Mouse (Mus musculus) embryonic facial prominence, embryonic 15.5 days (tissue): ENCODE measurements around the gene Sema4d. TPM values are rescaled to one million over a fixed set of nuclear protein-coding genes. Genes with fewer than 3 reads are reported as not detected.

Experiments
- ATAC-seq: fragments of 200-750 bp; cut with Nextera tagmentation; 2 replicates; pipeline ENCODE4 v1.8.0; 2017; ENCODE audit warnings: low read depth, moderate TSS enrichment; ENCODE audit not compliant: insufficient number of reproducible peaks, low FRiP score, low TSS enrichment
- H3K27ac ChIP-seq: fragments of 300-500 bp; sonication (generic); replicated peaks from 2 replicates; pipeline ENCODE4 v1.5.1; 2015; ENCODE audit warnings: mild to moderate bottlenecking, inconsistent platforms
- H3K27me3 ChIP-seq: fragments of 300-500 bp; sonication (generic); 2 replicates; pipeline ENCODE4 v1.6.1; 2015; ENCODE audit warnings: inconsistent platforms
- H3K36me3 ChIP-seq: fragments of 300-500 bp; sonication (generic); 2 replicates; pipeline ENCODE4 v1.6.1; 2015; ENCODE audit warnings: mild to moderate bottlenecking, inconsistent platforms
- H3K4me1 ChIP-seq: fragments of 300-500 bp; sonication (generic); 2 replicates; pipeline ENCODE4 v1.6.1; 2015; ENCODE audit warnings: inconsistent platforms
- H3K4me2 ChIP-seq: fragments of 300-500 bp; sonication (generic); replicated peaks from 2 replicates; pipeline ENCODE4 v1.6.1; 2015; ENCODE audit warnings: mild to moderate bottlenecking, inconsistent platforms
- H3K4me3 ChIP-seq: fragments of 300-500 bp; sonication (generic); replicated peaks from 2 replicates; pipeline ENCODE4 v1.5.1; 2015; ENCODE audit warnings: mild to moderate bottlenecking, inconsistent platforms
- H3K9ac ChIP-seq: fragments of 300-500 bp; sonication (generic); 2 replicates; pipeline ENCODE4 v1.6.1; 2015; ENCODE audit warnings: inconsistent platforms
- H3K9me3 ChIP-seq: fragments of 300-500 bp; sonication (generic); replicated peaks from 2 replicates; pipeline ENCODE4 v1.6.1; 2016; ENCODE audit warnings: inconsistent platforms
- WGBS: fragments of 180-500 bp; shearing (Covaris S2); methylation state at CpG from one replicate; pipeline ENCODE4 v1.1.7; 2015; 5-methylcytosine and 5-hydroxymethylcytosine counted together
- polyA plus RNA-seq: library from polyadenylated mRNA; unstranded; fragments of >200 nt; fragmentation: Nextera tagmentation; extraction: Ambion mirVana; gene quantifications from 2 replicates; pipeline ENCODE4 v1.2.1, GENCODE M21; 2015

Gene Sema4d
- polyA plus RNA-seq, 1 experiment from 2014 or later: 11.1 TPM

DNA sequence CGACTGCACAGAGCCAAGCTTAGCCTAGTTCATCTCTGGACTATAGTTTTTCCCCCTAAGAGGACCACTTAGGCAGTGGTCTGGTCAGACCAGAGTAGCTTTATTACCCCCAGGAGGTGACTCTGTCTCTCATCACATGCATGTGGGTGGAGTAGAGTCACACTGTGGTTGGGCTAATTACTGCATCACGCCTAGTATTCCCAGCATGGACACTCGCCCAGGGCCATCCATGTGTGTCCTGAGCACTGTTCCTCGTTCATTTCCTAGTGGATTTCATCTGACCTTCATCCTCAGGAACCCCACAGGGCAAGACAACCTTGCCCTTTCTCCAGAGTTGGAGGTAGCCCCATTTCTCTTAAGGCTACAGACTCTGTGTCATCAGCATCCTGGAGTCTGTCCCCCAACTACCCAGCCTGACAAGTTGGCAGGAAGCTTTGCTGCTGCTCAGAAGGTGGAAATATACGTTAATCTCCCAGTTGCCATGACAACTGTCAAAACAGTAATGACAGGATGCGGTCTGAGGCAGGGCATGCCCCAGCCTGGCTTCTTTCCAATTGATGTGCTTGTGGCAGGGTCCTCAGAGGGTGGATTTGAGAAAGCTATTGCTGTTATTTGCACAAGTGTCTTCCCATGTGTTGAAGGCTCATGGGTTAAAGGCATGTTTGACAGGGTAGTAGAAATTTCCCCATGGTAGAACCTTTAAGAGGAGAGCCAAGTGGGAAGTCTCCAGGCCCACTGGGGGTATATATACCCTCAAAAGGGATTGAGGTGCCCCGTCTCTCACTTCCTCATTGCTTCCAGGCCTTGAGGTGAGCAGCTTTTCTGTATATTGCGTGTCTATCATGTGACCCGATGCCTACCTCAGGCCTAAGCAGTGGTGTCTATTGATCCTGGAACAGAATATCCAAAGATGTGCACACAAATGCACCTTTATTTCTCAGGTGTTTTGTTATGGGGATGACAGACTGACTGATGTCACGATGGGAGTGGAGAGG lies 20.4 kb upstream of the Sema4d start:
- Histone ChIP-seq H3K27me3 (no peaks in the 10 kb centered on the region), H3K4me3 (no peak overlapping the region), H3K4me2 (no peak overlapping the region), H3K9ac (no peak overlapping the region), H3K9me3 (no peaks in the 10 kb centered on the region), H3K27ac (no peak overlapping the region), H3K4me1 (peaks cover 22% of the 10 kb centered on the region), H3K36me3 (no peaks in the 10 kb centered on the region)
- WGBS: 55% methylated on average over 10 of the region's 10 CpGs
- ATAC-seq: no peak

DNA sequence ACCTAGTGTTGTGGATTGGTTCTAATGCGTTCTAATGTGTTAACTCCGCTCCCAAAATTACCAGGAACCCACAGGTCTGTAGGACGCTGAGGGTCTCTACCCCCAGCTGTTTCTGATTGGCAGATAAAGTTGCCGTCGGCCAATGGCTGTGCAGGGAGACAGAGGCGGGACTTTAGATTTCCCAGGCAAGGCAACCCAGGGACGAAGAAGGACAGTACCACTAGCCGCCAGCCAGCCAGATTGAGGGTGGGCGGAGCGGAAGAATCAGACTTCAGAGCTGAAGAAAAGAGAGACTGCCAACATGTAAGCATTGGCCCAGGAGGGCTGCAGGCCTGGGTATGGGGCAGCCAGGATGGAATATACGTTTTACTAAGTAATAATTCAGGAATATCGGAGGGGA lies 14.6 kb upstream of the Sema4d start:
- WGBS: 30% methylated on average over 12 of the region's 12 CpGs
- no peak for ATAC-seq

DNA sequence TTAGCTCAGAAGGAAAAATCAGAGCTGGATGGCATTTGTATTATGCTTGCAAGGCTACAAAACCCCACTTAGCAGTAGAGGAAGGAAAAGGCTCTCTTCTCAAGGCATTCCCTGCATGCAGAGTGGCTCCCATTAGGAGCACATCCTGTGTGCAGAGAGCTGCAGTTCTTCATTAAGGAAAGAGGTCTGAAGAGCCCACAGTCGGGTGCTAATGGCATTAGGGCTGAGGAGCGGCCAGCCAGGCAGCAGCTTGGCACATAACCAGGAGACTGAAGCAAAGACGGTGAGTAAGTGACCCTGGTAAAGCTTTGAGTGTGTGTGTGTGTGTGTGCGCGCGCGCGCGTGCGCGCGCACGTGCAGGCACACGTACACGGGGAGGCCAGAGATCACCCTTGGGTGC lies 12.7 kb upstream of the Sema4d start:
- ATAC-seq: no peak
- WGBS: 79% methylated on average over 15 of the region's 15 CpGs
- no peak overlapping the region for H3K4me2 ChIP-seq
- no peak overlapping the region for H3K4me3 ChIP-seq
- no peak overlapping the region for H3K9ac ChIP-seq
- H3K9me3 ChIP-seq: no peaks in the 10 kb centered on the region
- H3K36me3 ChIP-seq: no peaks in the 10 kb centered on the region
- H3K27ac ChIP-seq: no peak overlapping the region
- 0 out of 2 replicates have a peak, but pooled peaks cover 3% of the 10 kb centered on the region for H3K27me3 ChIP-seq
- no peaks in the 10 kb centered on the region; the same call in 1 of the 2 replicates for H3K4me1 ChIP-seq

More for the DNA sequence above, 14.6 kb upstream of the Sema4d start:
- Histone ChIP-seq H3K9me3 (no peaks in the 10 kb centered on the region), H3K4me3 (no peak overlapping the region), H3K27me3 (0 out of 2 replicates have a peak, but pooled peaks cover 3% of the 10 kb centered on the region), H3K4me2 (no peak overlapping the region), H3K36me3 (no peaks in the 10 kb centered on the region), H3K9ac (no peak overlapping the region), H3K27ac (no peak overlapping the region), H3K4me1 (no peaks in the 10 kb centered on the region; the same call in 1 of the 2 replicates)

DNA sequence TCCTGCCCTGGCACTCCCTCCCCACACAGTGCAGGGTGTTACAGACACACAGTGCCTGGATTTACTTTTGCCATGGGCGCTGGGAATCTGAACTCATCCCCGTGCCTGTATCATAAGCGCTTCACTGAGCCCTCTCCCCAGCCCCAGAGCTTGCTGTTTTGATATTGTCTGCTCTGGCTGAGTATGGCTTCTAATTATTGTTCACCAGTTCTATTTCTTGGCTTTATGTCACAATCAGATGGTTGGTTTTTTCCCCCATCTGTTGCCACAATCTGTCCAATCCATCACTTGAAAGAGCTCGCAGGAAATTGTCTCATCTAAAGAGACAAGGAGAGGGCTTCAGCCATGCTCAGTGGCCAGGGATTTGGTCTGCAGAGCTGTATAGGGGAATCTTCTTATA lies 12.1 kb upstream of the Sema4d start:
- H3K36me3 ChIP-seq: no peaks in the 10 kb centered on the region
- 60% methylated on average over 4 of the region's 4 CpGs for WGBS
- H3K4me1 ChIP-seq: peaks cover 4% of the 10 kb centered on the region
- H3K9ac ChIP-seq: no peak overlapping the region
- no peak overlapping the region for H3K27ac ChIP-seq
- H3K4me2 ChIP-seq: no peak overlapping the region
- no peak for ATAC-seq
- H3K4me3 ChIP-seq: no peak overlapping the region
- no peaks in the 10 kb centered on the region for H3K9me3 ChIP-seq
- 0 out of 2 replicates have a peak, but pooled peaks cover 3% of the 10 kb centered on the region for H3K27me3 ChIP-seq

DNA sequence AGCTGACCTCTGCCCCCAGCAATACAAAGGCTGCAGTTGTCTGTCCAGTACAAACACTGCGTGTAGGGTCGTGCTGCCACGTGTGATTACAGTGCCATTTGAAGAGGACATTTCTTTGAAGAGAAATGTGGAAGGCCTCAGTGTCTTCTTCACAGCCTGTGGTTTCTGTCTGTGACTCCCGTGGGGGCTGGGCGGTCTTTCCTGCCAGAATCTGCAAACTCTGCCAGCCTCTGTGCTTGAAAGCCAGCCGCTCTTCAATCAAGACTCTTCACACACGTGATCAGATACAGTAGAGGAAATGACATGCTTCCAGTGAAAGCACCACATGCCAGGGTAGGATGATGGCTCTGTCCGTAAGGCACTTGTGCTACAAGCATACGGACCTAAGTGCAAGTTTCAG lies 7.4 kb upstream of the Sema4d start:
- peaks cover 4% of the 10 kb centered on the region; the same call in 1 of the 2 replicates for H3K4me1 ChIP-seq
- H3K9ac ChIP-seq: no peak overlapping the region
- H3K27ac ChIP-seq: no peak overlapping the region
- H3K27me3 ChIP-seq: no peaks in the 10 kb centered on the region
- no peaks in the 10 kb centered on the region for H3K36me3 ChIP-seq
- no peak overlapping the region for H3K4me3 ChIP-seq
- no peak overlapping the region for H3K4me2 ChIP-seq
- WGBS: 29% methylated on average over 9 of the region's 9 CpGs
- no peak for ATAC-seq
- H3K9me3 ChIP-seq: no peaks in the 10 kb centered on the region

DNA sequence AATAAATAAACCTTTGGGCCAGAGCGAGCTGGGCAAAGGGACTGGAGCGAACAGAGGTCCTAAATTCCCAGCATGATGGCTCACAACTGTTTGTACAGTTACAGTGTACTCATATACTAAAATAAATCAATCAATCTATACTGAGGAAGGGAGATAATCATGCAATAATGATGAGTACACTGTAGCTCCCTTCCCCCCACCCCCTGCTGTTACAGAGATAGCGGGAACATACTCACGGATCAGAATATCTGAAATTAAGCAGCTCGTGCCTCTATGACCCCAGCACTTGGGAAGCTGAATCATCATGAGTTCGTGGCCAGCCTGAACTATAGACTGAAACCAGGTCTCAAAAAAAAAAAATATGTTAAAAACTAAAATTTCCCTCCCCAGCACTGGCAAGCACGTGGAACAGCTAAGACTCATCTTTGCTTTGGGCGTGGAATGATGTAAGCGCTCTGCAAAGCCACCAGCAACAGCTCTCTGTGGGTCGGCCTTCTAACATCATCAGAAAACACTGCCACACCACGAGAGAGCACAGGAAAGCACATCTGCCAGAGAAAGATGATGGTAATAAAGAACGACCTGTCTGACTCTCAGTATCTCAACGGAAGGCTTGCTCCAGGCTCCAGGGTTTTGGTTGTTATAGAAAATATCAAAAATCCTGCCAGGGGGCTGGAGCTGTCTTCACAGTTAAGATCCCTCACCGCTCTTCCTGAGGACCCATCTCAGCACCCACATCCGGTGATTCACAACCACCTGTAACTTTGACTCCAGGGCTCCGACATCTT lies 6.4 kb upstream of the Sema4d start:
- no peak overlapping the region for H3K4me3 ChIP-seq
- H3K27ac ChIP-seq: no peak overlapping the region
- 78% methylated on average over 16 of the region's 16 CpGs for WGBS
- no peaks in the 10 kb centered on the region for H3K36me3 ChIP-seq
- no peaks in the 10 kb centered on the region for H3K9me3 ChIP-seq
- no peak overlapping the region for H3K4me2 ChIP-seq
- H3K4me1 ChIP-seq: peaks cover 4% of the 10 kb centered on the region; the same call in 1 of the 2 replicates
- H3K9ac ChIP-seq: no peak overlapping the region
- ATAC-seq: no peak
- H3K27me3 ChIP-seq: no peaks in the 10 kb centered on the region

DNA sequence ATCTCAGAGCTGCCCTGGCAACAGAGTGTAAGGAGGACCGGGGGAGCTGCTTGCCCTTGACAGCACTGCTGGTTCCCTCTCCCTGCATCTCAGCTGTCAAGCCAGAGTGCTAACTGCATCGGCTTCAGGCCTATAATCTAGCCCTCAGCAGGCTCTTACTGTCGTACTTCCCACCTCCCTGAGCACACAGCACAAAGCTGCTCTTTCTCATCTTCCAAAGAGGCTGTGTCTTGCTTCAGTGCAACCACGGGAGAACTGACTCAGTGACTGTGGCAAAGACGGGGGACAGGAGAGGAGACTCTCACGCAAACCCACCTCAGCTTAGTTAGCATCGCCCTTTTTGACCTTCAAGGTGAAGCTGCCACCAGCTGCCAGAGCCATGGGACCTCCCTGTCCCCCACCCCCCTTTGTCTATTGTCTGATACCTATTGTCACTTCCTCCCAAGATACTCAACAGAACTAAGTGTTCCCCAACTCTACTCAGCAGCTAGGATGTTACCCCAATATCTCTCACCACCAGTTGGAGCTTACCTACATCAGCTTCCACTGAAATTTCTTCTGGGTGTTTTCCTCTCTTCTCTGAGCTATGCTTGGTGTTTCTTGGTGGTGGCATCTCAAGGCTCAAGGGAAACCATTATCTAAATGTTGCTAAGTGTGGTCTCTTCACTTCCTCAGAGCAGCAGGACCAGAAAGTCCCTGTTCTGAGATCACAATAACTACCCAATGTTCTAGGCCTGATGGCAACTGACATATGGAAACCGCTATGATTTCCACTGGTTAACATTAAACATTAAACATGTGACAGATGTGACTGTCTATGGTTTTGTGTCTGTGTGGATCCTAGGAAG lies 4.6 kb upstream of the Sema4d start:
- WGBS: 62% methylated on average over 8 of the region's 8 CpGs
- Histone ChIP-seq H3K9me3 (no peaks in the 10 kb centered on the region), H3K27me3 (no peaks in the 10 kb centered on the region), H3K4me1 (peaks cover 4% of the 10 kb centered on the region; the same call in 1 of the 2 replicates), H3K4me2 (no peak overlapping the region), H3K4me3 (no peak overlapping the region), H3K27ac (no peak overlapping the region), H3K36me3 (no peaks in the 10 kb centered on the region), H3K9ac (no peak overlapping the region)
- no peak for ATAC-seq

DNA sequence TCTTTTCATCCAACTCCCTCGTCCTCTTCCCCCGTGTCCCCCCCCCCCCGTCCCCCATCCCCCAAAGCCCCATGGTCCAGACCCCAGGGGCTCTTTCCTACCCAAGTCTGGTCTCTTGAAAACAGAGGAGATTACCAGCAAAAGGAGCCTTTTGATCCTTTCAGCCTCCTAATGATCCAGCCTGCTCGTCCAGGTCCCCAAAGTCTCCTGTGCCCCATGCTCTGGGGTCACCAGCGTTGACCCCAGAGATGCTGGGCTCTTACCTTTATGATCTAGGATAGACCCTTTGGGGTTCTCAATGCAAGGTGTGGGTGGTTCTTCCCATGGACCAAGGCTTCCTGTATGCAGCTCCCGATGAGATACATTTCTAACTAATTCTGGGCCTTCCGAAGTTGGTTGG lies 401 bp upstream of the Sema4d start:
- H3K9me3 ChIP-seq: no peaks in the 10 kb centered on the region
- no peaks in the 10 kb centered on the region; the same call in 1 of the 2 replicates for H3K27me3 ChIP-seq
- WGBS: 46% methylated on average over 5 of the region's 7 CpGs
- H3K4me2 ChIP-seq: peak overlapping the region; percentile 90
- ATAC-seq: no peak
- H3K9ac ChIP-seq: no peak overlapping the region
- H3K27ac ChIP-seq: no peak overlapping the region
- H3K36me3 ChIP-seq: no peaks in the 10 kb centered on the region
- peak overlapping the region; percentile 83 for H3K4me3 ChIP-seq
- H3K4me1 ChIP-seq: peaks cover 27% of the 10 kb centered on the region

DNA sequence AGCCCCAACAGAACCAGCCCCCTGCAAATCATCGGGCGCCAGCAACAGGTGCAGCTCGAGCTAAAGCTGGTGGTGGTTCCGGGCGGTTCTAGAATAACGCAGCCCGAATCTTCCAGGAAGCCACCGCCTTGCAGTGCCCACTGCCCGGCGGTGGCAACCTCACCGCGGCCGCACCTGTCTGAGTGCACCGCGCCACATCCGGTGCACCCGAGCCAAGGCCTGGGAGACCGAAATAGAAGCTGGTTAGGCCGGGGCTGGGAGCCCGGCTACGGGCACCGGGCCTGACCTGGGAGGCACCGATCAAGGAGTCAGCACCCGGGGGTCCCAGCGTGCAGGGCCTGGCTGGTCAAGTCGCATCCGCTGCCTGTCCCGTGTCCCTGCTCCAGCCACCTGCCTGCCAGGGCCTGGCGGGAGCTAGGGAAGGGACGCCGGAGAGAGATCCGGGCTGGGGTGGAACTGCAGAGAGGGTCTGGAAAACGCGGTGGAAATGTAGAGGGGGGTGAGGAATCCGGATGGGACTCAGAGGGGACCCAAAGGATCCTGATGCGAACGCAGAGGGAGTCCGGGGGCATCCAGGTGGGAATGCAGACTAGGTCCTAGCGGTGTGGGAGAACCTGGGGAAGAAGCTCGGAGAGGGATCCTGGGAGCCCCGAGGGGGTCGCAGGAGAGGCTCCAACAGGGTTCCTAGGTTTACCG lies 670 bp downstream of the Sema4d start:
- H3K9ac ChIP-seq: peak overlapping the region; percentile 67
- WGBS: under 1% methylated on average over 43 of the region's 43 CpGs
- H3K9me3 ChIP-seq: no peaks in the 10 kb centered on the region
- peak; percentile 21; the same call in 1 of the 2 replicates for ATAC-seq
- H3K4me3 ChIP-seq: peak overlapping the region; percentile 83
- H3K4me2 ChIP-seq: peak overlapping the region; percentile 90
- H3K27ac ChIP-seq: 0 out of 2 replicates have a peak overlapping the region, but pooled peaks have one; percentile 11
- H3K4me1 ChIP-seq: peaks cover 27% of the 10 kb centered on the region
- no peaks in the 10 kb centered on the region; the same call in 1 of the 2 replicates for H3K27me3 ChIP-seq
- H3K36me3 ChIP-seq: no peaks in the 10 kb centered on the region

DNA sequence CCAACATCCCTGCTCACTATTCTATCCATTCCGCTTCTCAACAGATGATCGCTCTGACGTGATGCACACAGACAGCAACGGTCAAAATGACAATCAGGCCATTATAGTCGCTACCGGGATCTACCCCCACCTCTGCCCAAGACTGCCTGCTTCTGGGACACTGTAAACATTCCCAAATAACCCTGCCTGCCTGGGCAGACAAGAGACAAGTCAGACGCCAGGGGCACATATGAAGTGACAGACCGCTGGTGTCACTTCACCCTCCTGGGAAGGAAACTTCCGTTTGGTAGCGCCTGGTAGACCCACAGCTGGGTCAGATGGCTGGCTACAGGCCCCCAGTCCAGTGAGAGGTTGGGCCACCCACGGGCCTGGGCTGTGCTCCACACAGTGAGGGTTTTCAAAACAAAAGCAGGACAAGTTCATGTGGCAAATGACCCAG lies 1.4 kb downstream of the Sema4d start:
- Histone ChIP-seq H3K27ac (no peak overlapping the region), H3K4me1 (peaks cover 27% of the 10 kb centered on the region), H3K36me3 (no peaks in the 10 kb centered on the region), H3K4me2 (peak overlapping the region; percentile 90), H3K27me3 (no peaks in the 10 kb centered on the region; the same call in 1 of the 2 replicates), H3K9ac (no peak overlapping the region), H3K4me3 (peak overlapping the region; percentile 83), H3K9me3 (no peaks in the 10 kb centered on the region)
- WGBS: 32% methylated on average over 11 of the region's 11 CpGs
- ATAC-seq: no peak
